Mouse (Mus musculus): ENCODE measurements around the gene Tial1. TPM values are rescaled to one million over a fixed set of nuclear protein-coding genes. Genes with fewer than 3 reads are reported as not detected.
A peak's percentile ranks its signal among the peaks of the same experiment; 100 is the strongest.

Tial1 gene
- total RNA-seq (2022) = 100 to 1,000 TPM in 1 of 4 experiments, 10 to 100 TPM in 3; 95.4 to 105 (median 96.3) TPM

DNA sequence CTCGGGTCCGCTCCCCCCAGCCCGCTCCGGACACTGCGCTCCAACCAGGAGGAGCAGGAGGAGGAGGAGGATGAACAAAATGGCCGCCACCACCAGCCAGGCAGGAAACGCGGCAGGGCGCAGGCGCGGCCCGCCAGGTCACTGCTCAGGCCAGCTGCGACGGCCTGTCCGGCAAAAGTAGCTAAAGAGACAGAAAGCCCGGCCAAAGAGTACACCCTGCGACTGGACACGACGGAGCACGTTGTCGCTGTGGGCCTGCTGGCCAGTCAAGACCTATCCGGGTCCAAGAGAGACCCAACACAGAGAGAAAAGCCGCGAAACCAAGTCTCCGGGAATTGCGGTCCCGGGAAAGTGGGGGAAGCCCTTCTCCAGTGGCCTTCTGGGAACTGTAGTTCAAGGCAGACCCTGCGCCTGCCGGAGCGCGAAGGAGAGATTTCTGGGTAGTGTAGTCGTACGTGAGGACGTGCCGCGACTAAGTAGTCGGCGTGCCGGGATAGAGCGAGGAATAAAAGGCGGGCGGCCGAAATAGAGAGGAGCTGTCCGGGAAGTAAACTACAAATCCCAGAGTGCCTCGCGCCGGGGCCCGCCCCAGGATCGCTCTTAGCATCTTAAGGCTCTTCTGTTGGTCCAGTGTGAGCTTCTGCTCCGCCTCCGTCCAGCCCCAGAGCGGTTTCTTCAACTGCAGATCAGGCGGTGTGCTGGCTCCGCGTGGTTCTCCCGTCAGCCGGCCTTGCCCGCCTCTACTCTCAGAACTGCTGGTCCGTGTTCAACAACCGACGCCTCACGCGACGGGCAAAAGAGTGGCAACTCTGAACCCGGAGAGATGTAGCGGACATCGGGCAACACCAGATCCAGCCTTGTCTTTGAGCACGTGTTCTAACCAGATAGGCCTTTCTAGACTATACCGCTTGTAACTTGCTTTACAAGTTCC is at the start of gene Tial1:
Gene Tial1 (minus strand): TSS at position 433 of the 931 bp plus-strand sequence.
- peak; percentile 96 to 99 for DNase-seq (ENCODE audit: low spot score in 2 of 2)

DNA sequence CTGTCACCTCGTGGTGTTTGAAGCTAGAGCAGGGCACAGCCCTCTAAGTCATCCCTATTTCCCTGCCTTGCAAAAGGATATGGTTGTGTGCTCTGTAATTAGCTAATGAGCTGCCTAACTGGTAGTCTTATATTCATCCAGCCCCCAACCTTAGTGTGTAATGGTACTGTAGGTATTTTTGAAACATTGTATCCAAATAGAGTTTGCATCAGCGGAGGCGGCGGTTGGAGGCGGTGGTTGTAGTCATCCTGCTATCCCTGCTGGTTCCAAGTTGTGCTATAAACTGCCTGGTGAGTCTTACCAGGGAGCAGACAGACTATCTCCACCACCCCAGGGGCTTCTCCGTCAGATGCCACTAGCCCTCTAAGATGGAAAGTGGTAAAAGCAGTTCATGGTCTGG is 42.6 kb upstream of the Tial1 start:
- DNase-seq (ENCODE audit: low spot score in 2 of 2) = peak in 1 of 2 experiments; percentile 54

- DNase-seq (ENCODE audit: low spot score in 2 of 2) = no peak
These were observed 38.3 kb upstream of the Tial1 start for GRCm38 (mm10) chr7:128499801-128500200.

- no peak for DNase-seq (ENCODE audit: low spot score in 2 of 2)
These were observed 33.0 kb upstream of the Tial1 start for GRCm38 (mm10) chr7:128494546-128494945.

- DNase-seq (ENCODE audit: low spot score in 2 of 2) = no peak
These were observed 27.5 kb upstream of the Tial1 start for GRCm38 (mm10) chr7:128488986-128489385.

- DNase-seq (ENCODE audit: low spot score in 2 of 2) = peak; percentile 43 to 46
These were observed 12.8 kb upstream of the Tial1 start for GRCm38 (mm10) chr7:128474322-128474721.

GRCm38 (mm10) chr7:128462406-128462805 is 889 bp upstream of the Tial1 start:
- DNase-seq (ENCODE audit: low spot score in 2 of 2) = no peak

DNA sequence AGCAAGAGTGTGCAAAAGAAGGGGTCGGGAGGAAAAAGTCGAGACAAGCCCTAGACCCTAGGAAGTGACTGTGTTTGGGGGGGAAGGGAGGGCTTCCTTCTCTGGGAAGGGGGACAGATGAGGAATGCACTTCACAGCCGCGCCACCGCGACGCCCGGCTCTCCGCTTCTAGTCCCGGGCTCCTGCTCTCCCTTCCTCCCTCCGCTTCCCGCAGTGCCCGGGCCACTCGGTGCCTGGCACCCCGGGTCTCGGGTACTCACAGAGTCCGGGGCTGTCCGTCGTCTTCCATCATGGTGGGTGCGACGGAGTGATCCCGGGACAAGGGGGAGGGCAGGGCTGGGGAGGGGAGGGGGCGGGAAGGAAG is 670 bp downstream of the Tial1 start:
- peak; percentile 18 to 38 for DNase-seq (ENCODE audit: low spot score in 2 of 2)

DNA sequence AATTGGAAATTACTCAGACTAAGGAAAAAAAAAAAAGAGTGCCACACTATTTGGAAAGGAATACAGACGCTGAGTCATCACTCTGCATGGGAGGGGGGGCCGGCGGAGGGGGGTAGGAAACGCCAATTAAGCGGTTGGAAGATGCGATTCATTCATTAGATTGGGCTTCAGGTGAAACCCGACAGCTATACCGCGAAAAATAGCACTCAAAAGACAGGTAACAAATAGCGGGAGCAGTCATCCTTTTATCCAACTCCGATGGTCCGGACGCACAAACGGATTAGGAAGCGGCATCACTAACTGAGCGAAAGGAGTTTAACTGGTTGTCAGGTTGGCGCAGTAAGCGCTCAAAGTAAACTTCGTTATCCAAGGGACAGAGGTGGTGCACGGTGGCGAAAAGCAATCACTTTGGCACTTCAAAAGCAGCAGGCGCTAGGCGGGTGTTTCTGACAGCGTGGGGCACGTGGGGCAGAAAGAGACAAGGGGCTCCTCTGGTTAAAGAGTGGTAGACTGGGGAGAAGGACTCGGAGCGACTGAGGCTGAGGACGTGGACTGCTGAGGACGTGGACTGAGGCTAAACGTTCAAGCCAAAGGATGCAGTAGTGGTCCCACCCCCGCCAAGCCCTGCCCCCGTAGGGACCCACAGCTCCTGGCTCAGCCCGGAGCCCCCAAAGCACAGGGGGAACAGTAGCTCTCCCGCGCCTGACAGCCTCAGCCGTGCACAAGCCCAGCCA is 1.2 kb downstream of the Tial1 start:
- peak; percentile 14 to 36 for DNase-seq (ENCODE audit: low spot score in 2 of 2)

- no peak for DNase-seq (ENCODE audit: low spot score in 2 of 2)
These were observed 1.8 kb downstream of the Tial1 start for GRCm38 (mm10) chr7:128459791-128460130.

DNA sequence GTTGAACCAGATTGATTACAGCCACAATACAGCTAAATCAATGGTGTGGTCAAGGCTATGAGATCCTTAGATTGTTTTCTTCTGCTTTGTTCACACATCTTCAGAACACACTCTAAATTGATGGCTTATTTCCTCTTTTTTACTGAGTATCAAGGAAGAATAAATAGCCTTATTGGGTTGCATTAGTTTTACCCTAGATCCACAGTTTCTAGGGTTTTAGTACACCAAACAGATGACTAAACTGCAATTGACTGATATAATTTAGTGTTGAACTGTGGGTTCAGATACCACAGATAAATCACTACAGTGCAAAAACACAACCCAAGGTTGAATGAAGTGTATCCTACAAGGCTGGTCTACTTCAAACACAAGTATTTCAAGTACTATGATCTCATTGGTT is 3.5 kb downstream of the Tial1 start:
- no peak for DNase-seq (ENCODE audit: low spot score in 2 of 2)

DNA sequence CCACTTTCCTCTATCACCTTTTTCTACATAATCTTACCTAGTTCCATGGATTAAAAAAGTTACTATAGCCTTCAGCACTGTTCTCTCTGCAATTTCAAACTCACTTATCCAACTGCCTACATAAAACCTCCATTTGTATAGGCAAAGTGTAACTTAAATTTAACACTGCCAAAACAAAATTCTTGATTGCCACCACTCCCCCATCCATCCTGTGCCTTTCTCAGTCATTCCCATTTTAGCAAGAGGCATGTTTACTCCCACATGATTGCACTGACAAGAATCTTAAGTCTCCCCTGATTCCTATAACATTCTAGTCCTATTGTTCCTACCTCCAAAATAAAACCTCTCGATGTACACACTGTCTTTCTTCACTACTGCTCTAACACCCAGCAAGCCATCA is 8.8 kb downstream of the Tial1 start:
- no peak for DNase-seq (ENCODE audit: low spot score in 2 of 2)

DNA sequence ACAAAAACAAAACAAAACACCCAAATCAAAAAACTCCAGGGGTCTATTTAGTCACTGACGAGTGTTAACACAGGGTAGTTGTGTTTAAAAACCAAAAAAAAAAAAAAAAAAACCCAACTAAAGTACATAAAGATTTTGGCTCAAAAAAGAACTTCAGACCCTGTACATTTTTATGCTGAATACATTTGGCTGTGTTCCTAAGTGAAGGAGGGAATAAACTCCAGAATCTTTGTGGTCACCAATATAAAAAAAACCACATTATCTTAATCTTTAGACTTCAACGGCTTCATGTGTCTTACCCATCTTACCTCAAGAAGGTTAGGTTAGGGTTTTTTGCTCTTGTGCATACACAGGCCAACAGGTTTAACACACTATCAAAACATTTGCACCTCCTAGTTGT is 20.9 kb downstream of the Tial1 start:
- DNase-seq (ENCODE audit: low spot score in 2 of 2) = no peak

GRCm38 (mm10) chr7:128439251-128439650 is 22.3 kb downstream of the Tial1 start:
- no peak for DNase-seq (ENCODE audit: low spot score in 2 of 2)

GRCm38 (mm10) chr7:128438131-128438530 is 23.4 kb downstream of the Tial1 start:
- no peak for DNase-seq (ENCODE audit: low spot score in 2 of 2)

GRCm38 (mm10) chr7:128433213-128433612 is 28.3 kb downstream of the Tial1 start:
- DNase-seq (ENCODE audit: low spot score in 2 of 2) = no peak

- no peak for DNase-seq (ENCODE audit: low spot score in 2 of 2)
These were observed 28.9 kb downstream of the Tial1 start for GRCm38 (mm10) chr7:128432574-128432973.

DNA sequence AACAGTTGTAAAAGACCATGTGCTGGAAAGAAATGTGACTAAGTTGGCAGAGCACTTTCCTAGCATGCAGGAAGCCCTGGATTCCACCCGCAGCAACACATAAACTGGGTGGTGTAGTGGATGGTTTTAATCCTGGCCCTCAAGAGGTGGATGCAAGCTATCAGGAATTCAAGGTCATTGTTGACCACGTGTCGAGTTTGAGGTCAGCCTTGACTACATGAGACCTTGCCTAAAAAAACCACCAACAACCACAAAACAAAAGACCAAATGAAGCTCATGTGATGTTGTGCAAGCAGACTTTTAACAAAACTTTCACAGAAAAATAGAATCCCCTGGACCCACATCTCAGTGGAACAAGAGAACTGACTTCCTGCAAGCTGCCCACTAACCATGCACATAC is 39.0 kb downstream of the Tial1 start:
- no peak for DNase-seq (ENCODE audit: low spot score in 2 of 2)

DNA sequence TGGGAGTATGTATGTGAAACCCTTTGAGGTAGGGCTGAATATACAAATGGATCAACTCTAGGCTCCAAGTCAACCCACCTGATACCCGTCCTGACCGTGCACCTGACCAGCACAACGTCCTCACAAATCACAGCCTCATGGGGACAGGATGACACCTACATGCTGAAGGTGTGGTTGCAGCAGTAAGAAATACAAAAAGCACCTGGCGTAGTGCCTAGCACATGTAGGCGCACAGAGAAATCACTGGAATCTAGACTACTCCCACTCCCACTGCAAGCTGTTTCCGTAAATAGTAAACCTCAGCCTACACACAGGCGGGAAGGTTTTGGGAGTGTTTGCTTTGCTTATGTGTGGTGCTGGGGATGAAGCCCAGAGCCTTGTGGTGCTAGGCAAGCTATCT is 39.8 kb downstream of the Tial1 start:
- peak in 1 of 2 experiments; percentile 44 for DNase-seq (ENCODE audit: low spot score in 2 of 2)

DNA sequence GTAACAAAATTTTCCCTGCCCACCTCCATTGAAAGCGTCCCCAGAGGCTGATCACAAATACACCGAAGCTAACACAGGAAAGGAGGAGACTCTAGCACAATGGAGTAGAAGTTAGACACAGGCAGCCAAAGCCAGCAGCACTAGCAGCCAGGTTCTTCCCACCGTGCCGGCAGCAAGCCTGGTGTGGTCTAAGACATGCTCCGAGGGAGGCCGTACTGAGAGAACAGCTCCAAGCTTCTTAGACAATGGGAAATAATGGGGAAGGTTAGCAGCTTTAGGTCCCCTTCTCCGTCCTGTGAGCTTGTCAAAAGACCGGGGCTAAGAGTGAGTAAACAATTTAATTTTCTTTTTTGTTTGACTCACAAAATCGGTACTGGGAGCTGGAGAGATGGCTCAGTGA is 41.8 kb downstream of the Tial1 start:
- DNase-seq (ENCODE audit: low spot score in 2 of 2) = no peak

- DNase-seq (ENCODE audit: low spot score in 2 of 2) = peak; percentile 25 to 32
These were observed 43.4 kb downstream of the Tial1 start, which contains the start of gene Rgs10 for GRCm38 (mm10) chr7:128417930-128418779. Rgs10 (minus strand) TSS chr7:128418758.

Measured in left cerebral cortex, adult 8-10 months (tissue).